Mouse (Mus musculus): ENCODE data around the gene Tmc8. TPM values are rescaled to one million over a fixed set of nuclear protein-coding genes. Genes with fewer than 3 reads are reported as not detected.
A peak's percentile ranks its signal among the peaks of the same experiment; 100 is the strongest.

Gene Tmc8
- 0.33 and 3.2 TPM in 2 replicates for total RNA-seq (2014; rRNA removed)
- polyA plus RNA-seq (2015; fragmentation: Nextera tagmentation; extraction: Ambion mirVana), result 0.79 and 1.2 TPM in 2 replicates

DNA sequence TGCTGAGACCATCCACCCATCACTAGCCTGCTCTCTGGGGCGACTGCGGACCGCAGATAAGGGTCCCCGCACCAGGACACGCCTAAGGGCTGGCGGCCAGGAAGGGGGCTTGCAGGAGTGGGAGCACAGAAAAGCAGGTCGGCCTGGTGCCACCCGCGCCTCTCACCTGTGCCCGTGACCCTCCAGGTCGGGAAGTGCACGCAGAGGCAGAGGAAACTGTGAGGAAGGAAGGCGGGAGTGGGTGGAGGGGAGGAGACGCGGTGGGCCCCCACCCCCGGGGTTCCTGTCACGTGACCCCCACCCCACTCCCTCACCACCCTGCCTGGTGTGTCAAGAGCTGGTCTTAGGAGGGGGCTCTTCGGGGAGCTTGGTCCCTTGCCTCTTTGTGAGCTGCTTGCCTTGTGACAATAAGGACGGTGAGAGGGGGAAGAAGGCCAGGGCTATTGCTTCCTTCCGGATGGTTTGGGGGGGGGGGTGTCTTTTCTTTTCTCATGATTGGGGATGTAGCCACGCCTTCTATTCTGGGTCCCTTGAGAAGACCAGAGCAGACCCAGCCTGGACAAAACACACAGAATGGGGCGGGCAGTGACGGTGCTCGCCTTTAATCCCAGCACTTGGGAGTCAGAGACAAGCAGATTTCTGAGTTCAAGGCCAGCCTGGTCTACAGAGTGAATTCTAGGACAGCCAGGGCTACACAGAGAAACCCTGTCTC is at the start of gene Tmc8, which contains the start of gene Tmc6:
Tmc8 (plus strand) TSS at position 84 of the 712 bp plus-strand sequence.
Tmc6 (minus strand) TSS at position 206 of the 712 bp plus-strand sequence.
- H3K27ac ChIP-seq (ENCODE audit: low read depth, low read length), result no peak within 1 kb of the TSS; the same call in 1 of the 2 replicates
- peaks cover 28% of the 10 kb centered on the region for H3K27me3 ChIP-seq (ENCODE audit: insufficient read depth, low read length)
- WGBS, result 53% methylated on average over 19 of the region's 24 CpGs
- peak within 1 kb of the TSS; percentile 54 for H3K4me2 ChIP-seq (ENCODE audit: low read depth, low read length, poor library complexity, severe bottlenecking)
- H3K4me1 ChIP-seq (ENCODE audit: insufficient read depth, low read length), result no peaks in the 10 kb centered on the region; the same call in 1 of the 2 replicates
- peak within 1 kb of the TSS; percentile 23 for H3K4me3 ChIP-seq (ENCODE audit: low read depth, low read length)
- no peaks in the 10 kb centered on the region for H3K9me3 ChIP-seq (ENCODE audit: low read length)
- DNase-seq (ENCODE audit: low spot score), result no peak
- TF ChIP-seq CTCF (IDR thresholded peaks at IDR 0.05), result no peak
- no peak for ATAC-seq (ENCODE audit: low FRiP score)
- peak within 1 kb of the TSS; percentile 33; the same call in 1 of the 2 replicates for H3K9ac ChIP-seq (replicated peaks; ENCODE audit: low read length, poor library complexity, severe bottlenecking)
- H3K36me3 ChIP-seq (ENCODE audit: insufficient read depth, low read length), result no peaks in the 10 kb centered on the region

DNA sequence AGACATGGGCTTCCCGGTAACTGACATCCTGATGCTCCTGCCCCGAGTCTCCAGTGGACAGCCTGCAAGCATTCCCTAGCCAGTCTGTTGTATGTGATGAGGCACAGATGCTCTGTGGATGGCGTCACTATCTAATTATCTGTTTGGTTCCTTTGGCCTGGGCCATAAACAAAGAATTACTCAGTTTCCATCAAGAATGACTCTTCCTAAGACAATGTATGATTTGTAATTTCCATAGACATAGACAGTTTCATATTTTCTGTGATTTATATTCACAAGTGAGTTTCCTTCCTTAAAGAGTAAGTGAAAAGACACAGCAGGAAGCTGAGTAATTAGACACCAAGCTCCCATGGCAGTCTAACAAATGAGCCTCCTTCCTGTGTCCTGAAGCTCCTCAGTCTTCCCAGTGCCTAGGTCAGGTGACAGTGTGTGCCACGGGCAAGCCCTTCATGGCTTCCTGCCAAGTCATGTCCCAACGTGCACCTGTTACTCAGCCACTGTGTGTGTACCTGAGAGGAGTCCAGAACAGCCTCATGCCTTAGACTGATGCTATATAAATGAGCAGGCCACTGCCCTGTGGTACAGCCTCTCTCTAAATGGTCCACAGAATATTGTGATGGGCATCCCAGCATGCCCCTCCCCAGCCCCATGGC is 45.7 kb upstream of the Tmc8 start:
- Histone ChIP-seq H3K27me3 (ENCODE audit: insufficient read depth, low read length) (no peaks in the 10 kb centered on the region), H3K4me1 (ENCODE audit: insufficient read depth, low read length) (no peaks in the 10 kb centered on the region), H3K4me3 (ENCODE audit: low read depth, low read length) (no peak overlapping the region), H3K4me2 (ENCODE audit: low read depth, low read length, poor library complexity, severe bottlenecking) (no peak overlapping the region), H3K9me3 (ENCODE audit: low read length) (no peaks in the 10 kb centered on the region), H3K36me3 (ENCODE audit: insufficient read depth, low read length) (peaks cover 61% of the 10 kb centered on the region), H3K9ac (replicated peaks; ENCODE audit: low read length, poor library complexity, severe bottlenecking) (no peak overlapping the region), H3K27ac (ENCODE audit: low read depth, low read length) (no peak overlapping the region)
- peak; percentile 8 for DNase-seq (ENCODE audit: low spot score)
- no peak for ATAC-seq (ENCODE audit: low FRiP score)
- WGBS, result 68% methylated on average over 5 of the region's 5 CpGs
- no peak for TF ChIP-seq CTCF (IDR thresholded peaks at IDR 0.05)

DNA sequence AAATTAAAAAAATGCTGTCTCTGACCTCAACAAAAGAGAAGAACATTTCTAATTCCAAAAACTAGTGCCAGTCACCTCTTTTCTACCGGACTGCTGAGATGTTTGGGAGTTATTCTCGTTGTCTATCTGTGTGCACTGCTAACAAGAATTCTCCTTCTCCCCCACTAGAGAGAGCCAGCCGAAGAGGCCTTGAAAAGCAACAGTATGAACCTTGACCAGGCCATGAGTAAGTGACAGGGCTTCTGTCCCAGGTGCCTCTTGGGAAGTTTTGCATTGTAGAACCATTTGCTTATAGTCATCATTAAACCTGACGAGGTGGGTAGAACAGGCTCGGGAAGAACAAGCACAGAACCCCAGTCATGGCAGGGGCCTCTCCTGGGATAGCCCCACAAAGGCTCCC is 43.8 kb upstream of the Tmc8 start:
- H3K36me3 ChIP-seq (ENCODE audit: insufficient read depth, low read length), result peaks cover 75% of the 10 kb centered on the region
- ATAC-seq (ENCODE audit: low FRiP score), result no peak
- H3K9ac ChIP-seq (replicated peaks; ENCODE audit: low read length, poor library complexity, severe bottlenecking), result no peak overlapping the region
- no peaks in the 10 kb centered on the region for H3K27me3 ChIP-seq (ENCODE audit: insufficient read depth, low read length)
- no peak overlapping the region for H3K4me3 ChIP-seq (ENCODE audit: low read depth, low read length)
- no peak for TF ChIP-seq CTCF (IDR thresholded peaks at IDR 0.05)
- 94% methylated on average over 5 of the region's 5 CpGs for WGBS
- H3K4me2 ChIP-seq (ENCODE audit: low read depth, low read length, poor library complexity, severe bottlenecking), result no peak overlapping the region
- no peaks in the 10 kb centered on the region for H3K4me1 ChIP-seq (ENCODE audit: insufficient read depth, low read length)
- DNase-seq (ENCODE audit: low spot score), result no peak
- H3K27ac ChIP-seq (ENCODE audit: low read depth, low read length), result no peak overlapping the region
- H3K9me3 ChIP-seq (ENCODE audit: low read length), result no peaks in the 10 kb centered on the region

DNA sequence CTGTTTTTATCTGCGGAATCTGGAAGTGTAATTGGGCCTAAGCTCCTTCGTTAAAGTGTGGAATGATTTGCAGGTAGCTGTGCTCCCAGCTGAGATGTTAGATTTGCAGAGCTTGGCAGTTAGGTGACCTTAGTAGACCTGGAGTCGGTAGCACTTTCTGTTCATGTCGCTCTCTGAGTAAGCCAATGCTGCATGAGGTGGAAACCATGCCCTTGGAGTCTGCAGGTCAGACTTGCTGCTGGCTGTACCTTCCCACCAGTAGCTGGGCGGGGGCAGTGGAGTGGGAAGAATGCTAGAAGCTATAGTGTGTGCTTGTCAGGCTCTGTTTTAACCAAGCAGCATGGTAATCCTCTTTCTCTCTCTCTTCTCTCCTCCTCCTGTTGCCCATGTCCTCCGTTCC is 40.7 kb upstream of the Tmc8 start:
- H3K4me1 ChIP-seq (ENCODE audit: insufficient read depth, low read length), result no peaks in the 10 kb centered on the region
- peaks cover 83% of the 10 kb centered on the region for H3K36me3 ChIP-seq (ENCODE audit: insufficient read depth, low read length)
- ATAC-seq (ENCODE audit: low FRiP score), result no peak
- H3K27me3 ChIP-seq (ENCODE audit: insufficient read depth, low read length), result no peaks in the 10 kb centered on the region
- H3K27ac ChIP-seq (ENCODE audit: low read depth, low read length), result no peak overlapping the region
- no peak overlapping the region for H3K4me2 ChIP-seq (ENCODE audit: low read depth, low read length, poor library complexity, severe bottlenecking)
- no peaks in the 10 kb centered on the region for H3K9me3 ChIP-seq (ENCODE audit: low read length)
- no peak for DNase-seq (ENCODE audit: low spot score)
- no peak overlapping the region for H3K9ac ChIP-seq (replicated peaks; ENCODE audit: low read length, poor library complexity, severe bottlenecking)
- 91% methylated on average over 6 of the region's 6 CpGs for WGBS
- no peak overlapping the region for H3K4me3 ChIP-seq (ENCODE audit: low read depth, low read length)
- no peak for TF ChIP-seq CTCF (IDR thresholded peaks at IDR 0.05)

DNA sequence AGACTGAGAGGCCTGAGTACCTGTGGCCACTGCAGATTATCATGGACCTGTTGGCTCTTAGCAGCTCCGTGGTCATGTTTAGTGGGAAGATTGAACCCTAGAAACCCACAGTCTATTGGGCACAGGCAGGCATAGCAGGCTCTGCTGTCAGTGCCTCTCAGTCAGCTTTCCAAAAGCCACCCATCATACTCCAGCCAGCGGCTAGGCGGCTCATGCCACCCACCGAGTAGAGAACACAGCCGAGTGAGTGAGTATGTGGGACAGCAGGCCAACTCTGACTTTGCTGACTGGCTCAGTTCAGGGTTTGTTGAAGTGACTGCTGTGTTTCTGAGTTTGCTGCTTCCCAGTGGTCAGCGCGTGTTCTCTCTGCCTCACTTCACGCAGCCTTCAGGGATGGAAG is 39.6 kb upstream of the Tmc8 start:
- Histone ChIP-seq H3K4me2 (ENCODE audit: low read depth, low read length, poor library complexity, severe bottlenecking) (no peak overlapping the region), H3K27me3 (ENCODE audit: insufficient read depth, low read length) (no peaks in the 10 kb centered on the region), H3K9ac (replicated peaks; ENCODE audit: low read length, poor library complexity, severe bottlenecking) (no peak overlapping the region), H3K9me3 (ENCODE audit: low read length) (no peaks in the 10 kb centered on the region), H3K36me3 (ENCODE audit: insufficient read depth, low read length) (peaks cover 84% of the 10 kb centered on the region), H3K27ac (ENCODE audit: low read depth, low read length) (no peak overlapping the region), H3K4me1 (ENCODE audit: insufficient read depth, low read length) (no peaks in the 10 kb centered on the region), H3K4me3 (ENCODE audit: low read depth, low read length) (no peak overlapping the region)
- WGBS, result 89% methylated on average over 8 of the region's 8 CpGs
- DNase-seq (ENCODE audit: low spot score) (no peak), ATAC-seq (ENCODE audit: low FRiP score) (no peak)
- TF ChIP-seq CTCF (IDR thresholded peaks at IDR 0.05), result no peak

DNA sequence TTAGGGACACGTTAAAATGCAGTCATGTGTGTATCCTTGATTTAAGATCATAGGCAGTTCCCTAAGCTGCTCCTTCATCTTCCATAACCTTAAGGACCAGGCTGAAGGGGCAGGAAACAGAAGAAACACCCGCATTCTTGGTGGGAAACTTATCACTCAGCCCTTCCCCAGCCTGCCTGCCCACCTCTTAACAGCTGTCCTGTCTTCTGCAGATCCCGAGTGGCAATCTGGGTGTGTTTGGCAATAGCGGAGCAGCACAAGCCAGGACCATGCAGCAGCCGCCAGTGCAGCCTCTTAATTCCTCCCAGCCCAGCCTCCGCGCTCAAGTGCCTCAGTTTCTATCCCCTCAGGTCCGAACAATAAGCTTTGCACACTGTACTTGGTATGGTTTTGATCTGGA is 39.2 kb upstream of the Tmc8 start:
- Histone ChIP-seq H3K27ac (ENCODE audit: low read depth, low read length) (no peak overlapping the region), H3K9ac (replicated peaks; ENCODE audit: low read length, poor library complexity, severe bottlenecking) (no peak overlapping the region), H3K4me3 (ENCODE audit: low read depth, low read length) (no peak overlapping the region), H3K27me3 (ENCODE audit: insufficient read depth, low read length) (no peaks in the 10 kb centered on the region), H3K9me3 (ENCODE audit: low read length) (no peaks in the 10 kb centered on the region), H3K4me2 (ENCODE audit: low read depth, low read length, poor library complexity, severe bottlenecking) (no peak overlapping the region), H3K4me1 (ENCODE audit: insufficient read depth, low read length) (no peaks in the 10 kb centered on the region), H3K36me3 (ENCODE audit: insufficient read depth, low read length) (peaks cover 88% of the 10 kb centered on the region)
- ATAC-seq (ENCODE audit: low FRiP score) (no peak), DNase-seq (ENCODE audit: low spot score) (no peak)
- no peak for TF ChIP-seq CTCF (IDR thresholded peaks at IDR 0.05)
- WGBS, result 89% methylated on average over 8 of the region's 8 CpGs

All from midbrain, postnatal 0 days (tissue).